Mouse (Mus musculus) gonadal fat pad, adult 2 months (tissue): ENCODE results near the gene Fam171a1. TPM values are rescaled to one million over a fixed set of nuclear protein-coding genes. Genes with fewer than 3 reads are reported as not detected.
"Not testable (repeated sequence)": the region's sequence is repeated elsewhere in the genome, so short reads cannot be mapped to it uniquely, and the experiment has no call there.

Experiments
- DNase-seq: peaks from one replicate; pipeline ENCODE4 v3.0.0-alpha.2; 2012; ENCODE audit warnings: low read depth
- polyA plus RNA-seq: library from polyadenylated mRNA; depleted of rRNA; stranded (reverse); fragments of >200 nt; gene quantifications from 2 replicates; pipeline ENCODE4 v1.2.3, GENCODE M21; 2012; rRNA removed

The Fam171a1 gene
- 22.1 and 26.9 TPM in 2 replicates for polyA plus RNA-seq

GRCm38 (mm10) chr2:3113866-3114265 is at the start of gene Fam171a1:
Fam171a1 (plus strand) TSS chr2:3114224.
- DNase-seq = no peak

- no peak for DNase-seq
These were observed 44.9 kb upstream of the Fam171a1 start for GRCm38 (mm10) chr2:3069140-3069539.

GRCm38 (mm10) chr2:3088361-3088760 is 25.7 kb upstream of the Fam171a1 start:
- not testable (repeated sequence) for DNase-seq

- no peak for DNase-seq
These were observed 24.8 kb upstream of the Fam171a1 start for GRCm38 (mm10) chr2:3089274-3089673.

- DNase-seq = no peak
These were observed 17.9 kb upstream of the Fam171a1 start for GRCm38 (mm10) chr2:3096101-3096500.

GRCm38 (mm10) chr2:3099971-3100370 is 14.1 kb upstream of the Fam171a1 start:
- no peak for DNase-seq

- no peak for DNase-seq
These were observed 12.6 kb upstream of the Fam171a1 start for GRCm38 (mm10) chr2:3101292-3101957.

DNA sequence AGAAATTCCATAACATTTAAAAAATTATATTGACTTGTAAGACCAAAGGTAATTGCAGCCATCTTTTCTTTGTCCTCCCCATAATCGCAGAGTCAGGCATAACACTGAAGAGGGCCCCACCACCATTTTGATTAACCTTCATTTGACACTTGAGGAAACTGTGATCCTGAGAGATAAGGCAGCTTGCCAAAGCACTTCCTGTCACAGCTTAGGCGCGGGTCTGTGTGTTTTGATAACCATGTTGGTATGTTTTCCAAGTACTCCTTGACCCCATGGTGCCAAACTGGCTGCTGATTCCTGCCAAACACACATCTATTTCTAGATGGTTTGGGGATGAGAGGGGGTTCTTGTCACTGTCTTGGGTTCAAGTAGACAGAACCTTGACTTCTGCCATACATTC is 11.7 kb upstream of the Fam171a1 start:
- no peak for DNase-seq

DNA sequence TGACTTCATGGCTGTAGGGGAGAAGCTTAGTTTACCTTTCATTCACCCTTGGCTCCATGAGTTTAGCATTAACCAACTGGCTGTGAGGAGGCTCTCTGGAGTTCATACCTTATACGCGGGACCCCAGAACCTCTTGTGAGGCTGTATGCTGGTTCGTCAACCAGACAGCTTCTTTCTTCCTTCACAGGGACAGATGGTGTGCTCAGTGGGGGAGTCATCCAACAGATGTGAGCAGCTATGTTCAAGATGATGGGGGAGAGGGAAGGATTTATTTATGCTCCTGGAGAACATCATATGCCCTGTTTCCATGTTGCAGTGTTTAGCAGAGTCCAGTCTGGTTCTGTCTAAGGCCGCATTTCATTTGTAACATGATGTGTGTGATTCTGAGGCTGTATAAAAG is 6.6 kb upstream of the Fam171a1 start:
- DNase-seq = no peak

DNA sequence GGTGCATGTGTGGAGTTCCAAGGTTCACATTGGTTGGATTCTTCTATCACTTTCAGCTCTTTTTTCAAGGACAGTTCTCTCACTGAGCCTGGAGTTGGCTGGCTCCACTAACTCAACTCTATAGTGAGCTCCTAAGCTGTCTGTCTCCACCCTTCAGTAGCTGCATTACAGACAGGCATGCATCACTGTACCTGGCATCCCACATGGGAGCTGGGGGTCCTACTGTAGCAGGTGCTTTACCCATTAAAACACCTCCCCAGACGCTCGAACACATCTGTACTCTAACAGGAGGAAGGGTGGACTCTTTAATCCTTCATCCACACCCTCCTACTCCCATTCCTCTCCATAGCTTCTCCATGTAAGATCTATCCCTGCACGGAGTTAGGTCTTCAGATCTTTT is 5.6 kb upstream of the Fam171a1 start:
- no peak for DNase-seq

- DNase-seq = no peak
These were observed 5.2 kb upstream of the Fam171a1 start for GRCm38 (mm10) chr2:3108834-3109233.

- DNase-seq = no peak
These were observed 3.8 kb downstream of the Fam171a1 start for GRCm38 (mm10) chr2:3117855-3118202.

DNA sequence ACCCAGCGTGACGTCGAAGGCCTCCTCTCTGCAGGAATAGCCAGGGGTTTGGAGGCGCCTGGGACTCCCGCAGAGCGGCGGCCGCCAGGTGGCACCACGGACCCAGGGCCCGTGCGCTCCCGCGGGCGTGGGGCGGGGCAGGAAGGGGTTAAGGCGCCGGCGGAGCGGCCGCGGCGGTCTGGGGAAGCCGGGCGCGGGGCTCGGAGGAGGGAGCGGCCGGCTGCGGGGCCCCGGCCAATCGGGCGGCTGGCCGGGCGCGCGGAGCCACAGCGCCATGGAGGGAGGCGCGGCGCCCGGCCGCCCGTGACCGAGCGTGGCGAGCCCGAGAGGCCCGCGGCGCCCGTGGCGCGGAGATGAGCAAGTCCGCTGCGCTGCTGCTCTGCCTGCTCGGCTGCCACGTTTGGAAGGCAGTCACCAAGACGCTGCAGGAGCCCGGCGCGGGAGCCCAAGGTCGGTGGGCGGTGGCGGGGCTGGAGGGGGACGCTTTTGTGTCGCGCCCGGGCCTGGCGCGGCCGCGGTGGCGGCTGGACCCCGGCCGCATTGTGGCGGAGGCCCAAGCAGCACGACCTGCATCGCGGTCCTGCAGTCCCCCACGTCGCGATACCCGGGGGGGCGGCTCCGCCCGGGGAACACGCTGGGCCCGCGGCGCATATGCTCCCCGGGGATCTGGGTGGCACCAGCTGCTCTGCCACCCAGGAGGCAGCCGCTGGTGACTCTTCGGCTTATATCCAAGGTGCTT is 4.3 kb downstream of the Fam171a1 start:
- no peak for DNase-seq

DNA sequence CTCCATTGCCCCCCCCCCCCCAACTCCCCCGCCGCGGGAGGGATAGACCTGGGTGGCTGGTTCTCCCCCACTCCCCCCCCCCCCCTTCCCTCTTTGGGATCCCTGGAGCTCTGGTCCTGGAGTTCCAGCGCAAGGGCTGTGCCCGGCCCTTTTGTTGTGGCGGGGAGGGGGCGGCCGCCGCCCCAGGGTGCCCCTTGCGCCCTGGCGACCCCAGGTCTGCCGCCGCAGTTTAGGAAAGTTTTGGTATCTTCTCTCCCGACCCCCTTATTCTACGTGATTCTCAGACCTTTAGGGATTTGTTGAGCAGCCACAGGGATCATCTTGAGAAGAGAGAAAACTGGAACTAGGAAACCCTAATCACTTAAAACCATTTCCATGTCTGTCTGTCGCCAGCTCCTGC is 4.9 kb downstream of the Fam171a1 start:
- DNase-seq = no peak

GRCm38 (mm10) chr2:3119371-3119935 is 5.4 kb downstream of the Fam171a1 start:
- DNase-seq = no peak

DNA sequence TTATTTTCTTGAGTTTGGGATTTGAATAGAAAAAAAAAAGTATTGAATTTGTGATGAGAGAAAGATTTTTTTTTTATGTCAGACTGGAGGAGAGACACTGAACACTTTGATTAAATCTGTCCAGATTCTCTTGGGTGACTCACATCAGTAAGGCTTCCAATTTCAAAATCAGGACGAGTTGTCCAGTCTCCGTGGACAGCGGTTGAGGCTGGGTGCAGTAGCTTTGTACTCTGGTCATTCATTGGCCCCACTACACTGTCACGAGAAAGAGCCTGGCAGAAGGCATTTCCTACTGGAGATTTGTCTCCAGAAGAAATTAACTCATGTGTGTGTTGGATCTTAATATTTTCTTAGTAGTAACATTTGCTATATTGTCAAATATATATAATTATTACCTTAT is 8.5 kb downstream of the Fam171a1 start:
- DNase-seq = no peak

DNA sequence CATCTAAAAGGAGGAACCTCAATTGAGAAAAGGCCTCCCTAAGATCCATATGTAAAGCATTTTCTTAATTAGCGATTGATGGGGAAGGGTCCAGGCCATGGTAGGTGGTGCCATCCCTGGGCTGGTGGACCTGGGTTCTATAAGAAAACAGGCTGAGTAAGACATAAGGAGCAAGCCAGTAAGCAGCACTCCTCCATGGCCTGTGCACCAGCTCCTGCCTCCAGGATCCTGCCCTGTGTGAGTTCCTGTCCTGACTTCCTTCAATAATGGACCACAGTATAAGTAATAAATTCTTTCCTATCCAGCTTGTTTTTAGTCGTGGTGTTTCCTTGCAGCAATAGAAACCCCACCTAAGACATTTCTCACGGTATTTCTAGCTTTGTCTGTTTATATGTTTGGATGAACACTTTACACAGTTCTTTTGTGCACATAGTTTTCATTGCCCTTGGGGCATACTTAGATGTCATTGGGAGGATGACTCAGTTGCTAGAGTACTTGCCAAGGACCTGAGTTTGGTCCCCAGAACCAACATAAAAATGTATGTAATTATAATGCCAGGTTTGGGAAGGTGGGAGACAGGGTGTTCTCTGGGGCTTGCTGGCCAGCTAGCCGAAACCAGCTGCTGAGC is 13.3 kb downstream of the Fam171a1 start:
- no peak for DNase-seq

GRCm38 (mm10) chr2:3128344-3128871 is 14.4 kb downstream of the Fam171a1 start:
- no peak for DNase-seq

GRCm38 (mm10) chr2:3128910-3129309 is 14.9 kb downstream of the Fam171a1 start:
- no peak for DNase-seq

- DNase-seq = no peak
These were observed 18.4 kb downstream of the Fam171a1 start for GRCm38 (mm10) chr2:3132473-3132872.

DNA sequence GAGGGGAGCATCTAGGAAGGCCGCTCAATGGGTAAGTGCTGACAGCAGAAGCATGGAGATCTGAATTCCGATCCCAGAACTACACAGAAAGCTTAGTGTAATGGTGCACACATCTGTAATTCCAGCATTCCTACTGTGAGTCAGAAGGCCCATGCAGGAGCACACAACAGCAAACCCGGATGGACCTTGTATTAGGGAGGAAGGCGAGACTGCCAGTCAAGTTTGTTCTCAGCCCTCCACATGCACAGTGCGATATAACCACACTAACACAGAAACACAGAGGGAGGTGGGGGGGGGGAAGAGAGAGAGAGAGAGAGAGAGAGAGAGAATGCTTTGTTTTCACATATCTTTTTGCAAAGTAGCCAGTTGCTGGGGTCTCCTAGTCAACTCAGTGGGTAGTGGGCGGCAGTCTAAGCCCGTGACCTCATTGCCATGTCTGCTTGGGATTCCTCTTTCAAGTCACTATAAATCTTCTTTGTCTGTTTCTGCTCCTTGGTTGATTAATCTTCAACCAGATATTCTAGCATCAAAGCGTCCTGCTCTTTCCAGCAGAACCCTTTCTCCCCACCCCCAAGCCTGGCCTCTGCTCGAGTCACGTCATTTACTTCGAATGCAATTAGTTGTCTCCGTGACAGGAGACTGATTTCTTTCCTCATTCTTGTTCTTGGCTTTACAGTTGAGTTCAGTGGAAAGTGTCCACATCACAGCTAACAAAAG is 20.7 kb downstream of the Fam171a1 start:
- DNase-seq = no peak

DNA sequence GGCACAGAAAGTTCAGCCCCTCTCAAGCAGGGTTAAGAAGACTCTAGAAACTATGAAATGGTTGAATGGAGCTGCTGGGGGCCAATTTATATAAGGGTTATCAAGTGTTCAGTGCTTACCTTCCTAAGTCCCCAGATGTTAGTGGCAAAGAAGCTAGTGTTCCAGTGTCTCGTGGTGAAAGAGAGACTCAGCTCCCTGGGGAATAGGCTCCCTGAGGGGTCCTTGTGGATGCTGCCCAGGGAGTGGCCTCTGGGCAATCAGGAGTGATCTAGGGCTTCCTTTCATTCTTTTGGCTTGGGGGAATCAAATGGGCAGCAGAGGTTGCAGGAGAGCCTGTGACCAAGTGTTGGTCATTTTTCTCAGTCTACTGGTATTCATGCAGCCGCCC is 21.3 kb downstream of the Fam171a1 start:
- DNase-seq = no peak
